Mouse (Mus musculus) E14TG2a.4 (cell line): ENCODE results near the gene Chchd10.

ENCODE experiments used
- H3K27me3 ChIP-seq: 2 replicates; pipeline ENCODE4 v1.6.1; 2014; ENCODE audit warnings: low read length, control low read depth; ENCODE audit not compliant: insufficient read depth
- H3K36me3 ChIP-seq: 2 replicates; pipeline ENCODE4 v1.6.1; 2014; ENCODE audit warnings: low read length, control low read depth; ENCODE audit not compliant: insufficient read depth
- H3K4me1 ChIP-seq: replicated peaks from 2 replicates; pipeline ENCODE4 v1.6.1; 2014; ENCODE audit warnings: low read depth, low read length, control low read depth
- H3K4me3 ChIP-seq: replicated peaks from 2 replicates; pipeline ENCODE4 v1.5.1; 2014; ENCODE audit warnings: mild to moderate bottlenecking, low read length
- H3K9me3 ChIP-seq: 2 replicates; pipeline ENCODE4 v1.6.1; 2014; ENCODE audit warnings: low read length, control low read depth
- CTCF ChIP-seq: conservative IDR thresholded peaks from 2 replicates; pipeline ENCODE4 v1.5.1; 2014; ENCODE audit warnings: low read length
- NANOG ChIP-seq: IDR thresholded peaks from 2 replicates; pipeline ENCODE4 v1.6.1; 2014; ENCODE audit warnings: borderline replicate concordance, low read length, mixed read lengths
- POU5F1 ChIP-seq: IDR thresholded peaks from 2 replicates; pipeline ENCODE4 v1.6.1; 2014; ENCODE audit warnings: low read length, borderline replicate concordance

The Chchd10 gene

GRCm38 (mm10) chr10:75934991-75935390, 2.1 kb downstream of the Chchd10 start:
- Histone ChIP-seq H3K4me1 (peaks cover 70% of the 10 kb centered on the region), H3K4me3 (peak overlapping the region; percentile 97), H3K27me3 (peaks cover 12% of the 10 kb centered on the region; the same call in 1 of the 2 replicates), H3K36me3 (peaks cover 29% of the 10 kb centered on the region), H3K9me3 (no peaks in the 10 kb centered on the region)
- TF ChIP-seq POU5F1 = no peak
- TF ChIP-seq CTCF = no peak
- no peak for TF ChIP-seq NANOG

GRCm38 (mm10) chr10:75935680-75936541, 3.0 kb downstream of the Chchd10 start, which contains the start of gene Mmp11:
Gene Mmp11, minus strand, starts transcription at chr10:75936496.
- no peak for TF ChIP-seq CTCF
- Histone ChIP-seq H3K9me3 (no peaks in the 10 kb centered on the region), H3K4me1 (peaks cover 70% of the 10 kb centered on the region), H3K36me3 (peaks cover 36% of the 10 kb centered on the region), H3K27me3 (peaks cover 4% of the 10 kb centered on the region; the same call in 1 of the 2 replicates), H3K4me3 (peak within 1 kb of the TSS; percentile 97)

GRCm38 (mm10) chr10:75936909-75937667, 4.2 kb downstream of the Chchd10 start:
- H3K9me3 ChIP-seq = no peaks in the 10 kb centered on the region
- H3K27me3 ChIP-seq = no peaks in the 10 kb centered on the region
- H3K36me3 ChIP-seq = peaks cover 36% of the 10 kb centered on the region
- H3K4me3 ChIP-seq = peak overlapping the region; percentile 97
- peaks cover 71% of the 10 kb centered on the region for H3K4me1 ChIP-seq
- TF ChIP-seq NANOG (no peak), CTCF (no peak), POU5F1 (no peak)

GRCm38 (mm10) chr10:75937851-75938643, 5.1 kb downstream of the Chchd10 start:
- peaks cover 36% of the 10 kb centered on the region for H3K36me3 ChIP-seq
- peak; percentile 84 for TF ChIP-seq NANOG
- TF ChIP-seq POU5F1 = no peak
- no peaks in the 10 kb centered on the region for H3K27me3 ChIP-seq
- peak overlapping the region; percentile 97 for H3K4me3 ChIP-seq
- H3K9me3 ChIP-seq = no peaks in the 10 kb centered on the region
- H3K4me1 ChIP-seq = peaks cover 74% of the 10 kb centered on the region

GRCm38 (mm10) chr10:75939481-75940234, 6.7 kb downstream of the Chchd10 start:
- H3K4me1 ChIP-seq = peaks cover 77% of the 10 kb centered on the region
- no peaks in the 10 kb centered on the region for H3K9me3 ChIP-seq
- peaks cover 36% of the 10 kb centered on the region for H3K36me3 ChIP-seq
- H3K27me3 ChIP-seq = no peaks in the 10 kb centered on the region
- TF ChIP-seq POU5F1 (no peak), CTCF (no peak), NANOG (no peak)
- peak overlapping the region; percentile 66 for H3K4me3 ChIP-seq

- Histone ChIP-seq H3K27me3 (no peaks in the 10 kb centered on the region), H3K4me1 (peaks cover 75% of the 10 kb centered on the region), H3K36me3 (peaks cover 36% of the 10 kb centered on the region), H3K9me3 (no peaks in the 10 kb centered on the region), H3K4me3 (peak within 1 kb of the TSS; percentile 66)
- TF ChIP-seq POU5F1 (no peak), NANOG (no peak), CTCF (no peak)
These were observed 7.6 kb downstream of the Chchd10 start, which contains the start of gene Gm867 for GRCm38 (mm10) chr10:75940520-75940919. Gene Gm867, minus strand, starts transcription at chr10:75940672.

- H3K27me3 ChIP-seq = no peaks in the 10 kb centered on the region
These were observed 8.3 kb downstream of the Chchd10 start for GRCm38 (mm10) chr10:75941042-75941824.

More at GRCm38 (mm10) chr10:75941042-75941824, 8.3 kb downstream of the Chchd10 start:
- H3K9me3 ChIP-seq = peaks cover 4% of the 10 kb centered on the region; the same call in 1 of the 2 replicates
- peaks cover 37% of the 10 kb centered on the region for H3K36me3 ChIP-seq
- TF ChIP-seq CTCF (no peak), POU5F1 (no peak), NANOG (no peak)
- peak overlapping the region; percentile 66 for H3K4me3 ChIP-seq
- H3K4me1 ChIP-seq = peaks cover 81% of the 10 kb centered on the region
